In the genomic region with DNA sequence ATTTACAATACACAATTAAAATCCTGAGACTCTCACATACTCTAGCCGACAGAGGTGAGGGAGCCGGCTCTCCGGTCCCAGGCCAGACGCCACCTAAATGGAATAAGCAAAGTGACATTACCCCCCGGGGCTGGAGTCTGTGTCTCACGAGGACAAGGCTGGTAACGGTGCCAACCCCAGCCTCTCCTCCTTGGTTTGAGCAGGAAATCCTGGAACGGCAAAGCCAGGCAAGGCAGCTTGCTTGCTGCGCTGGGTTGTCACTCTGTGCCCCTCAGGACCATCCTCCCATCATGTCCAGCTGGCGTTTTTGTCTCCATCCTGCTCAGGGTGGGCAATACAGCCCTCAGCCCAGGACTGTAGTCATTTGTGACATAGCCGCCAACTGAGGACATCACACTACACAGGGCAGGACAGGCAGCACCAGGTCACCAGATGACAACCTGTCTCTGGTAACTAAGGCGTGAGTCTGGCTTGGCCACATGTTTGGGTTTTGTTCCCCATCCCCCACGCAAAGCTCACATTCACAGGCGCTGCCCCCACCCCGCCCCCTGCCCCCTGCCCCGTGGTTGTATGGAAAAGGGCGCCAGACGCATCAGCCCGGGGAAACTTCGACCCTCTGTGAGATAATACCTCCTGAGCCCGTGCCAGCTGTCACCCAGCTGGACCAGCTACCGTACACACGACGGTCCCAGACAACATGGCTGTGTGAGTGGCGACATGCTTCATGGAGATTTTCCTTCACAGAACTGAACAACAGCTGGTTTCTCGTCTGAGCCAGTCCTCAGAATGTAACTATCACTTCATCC, we compare ENCODE assay signal across 9 mouse cellular contexts. TPM values are rescaled to one million over a fixed set of nuclear protein-coding genes. Genes with fewer than 3 reads are reported as not detected.
DNase-seq lines count a peak whose midpoint lies in the region; ATAC-seq and TF ChIP-seq lines count a peak whose summit lies in the region.
"Had no signal": no experiment of that assay in that cellular context is flagged by ENCODE, and none has a peak within 500 bp of the region (broad histone marks: within the 10 kb centered on the region; RNA-seq: fewer than 3 reads in every experiment).

No protein-coding gene starts in this region.

- no peaks in the 10 kb centered on the region for H3K36me3 ChIP-seq in heart, postnatal 0 days (replicated peaks; ENCODE audit: control insufficient read depth, insufficient read depth, low read length)
- no peaks in the 10 kb centered on the region for H3K36me3 ChIP-seq in embryonic facial prominence, embryonic 11.5 days (replicated peaks; ENCODE audit: control insufficient read depth, insufficient read depth, low read depth, low read length)
- no peaks in the 10 kb centered on the region for H3K36me3 ChIP-seq in midbrain, embryonic 12.5 days

- no peak for DNase-seq in heart, postnatal 0 days (ENCODE audit: low spot score)
- no peak for DNase-seq in heart, adult 18-20 months
- DNase-seq in embryonic facial prominence, embryonic 11.5 days (ENCODE audit: low spot score), result peak; percentile 15
- DNase-seq in heart, postnatal 4 days, result peak; percentile 21
- no peak for DNase-seq in adipocyte (ENCODE audit: low spot score)
- no peak for DNase-seq in gastrocnemius, postnatal 14 days
- DNase-seq: layer of hippocampus, postnatal 36 days had no signal

- TF ChIP-seq CTCF in heart, postnatal 0 days (IDR thresholded peaks at IDR 0.05; ENCODE audit: low read depth), result no peak

- no peaks in the 10 kb centered on the region for H3K27me3 ChIP-seq in heart, postnatal 0 days (ENCODE audit: control insufficient read depth, insufficient read depth, low read length)
- H3K27me3 ChIP-seq in embryonic facial prominence, embryonic 11.5 days (ENCODE audit: control insufficient read depth, insufficient read depth, low read length), result no peaks in the 10 kb centered on the region
- no peaks in the 10 kb centered on the region for H3K27me3 ChIP-seq in midbrain, embryonic 12.5 days

- H3K9ac ChIP-seq in heart, postnatal 0 days (replicated peaks; ENCODE audit: low read depth, low read length), result no peak overlapping the region
- H3K9ac ChIP-seq in embryonic facial prominence, embryonic 11.5 days (replicated peaks; ENCODE audit: low read length), result no peak overlapping the region
- H3K9ac ChIP-seq in midbrain, embryonic 12.5 days (replicated peaks), result 0 out of 2 replicates have a peak overlapping the region, but pooled peaks have one; percentile 11

- H3K9me3 ChIP-seq in heart, postnatal 0 days (replicated peaks; ENCODE audit: control insufficient read depth, low read length), result no peaks in the 10 kb centered on the region
- H3K9me3 ChIP-seq in embryonic facial prominence, embryonic 11.5 days (replicated peaks; ENCODE audit: control insufficient read depth, low read length), result no peaks in the 10 kb centered on the region
- no peaks in the 10 kb centered on the region for H3K9me3 ChIP-seq in midbrain, embryonic 12.5 days

- intact Hi-C loops in gastrocnemius, postnatal 14 days (cut with DNase I; ENCODE audit: low total_unique reads), result no loop called here

- peak overlapping the region; percentile 44; the same call in 1 of the 2 replicates for H3K27ac ChIP-seq in heart, postnatal 0 days (ENCODE audit: low read depth)
- no peak overlapping the region for H3K27ac ChIP-seq in embryonic facial prominence, embryonic 11.5 days (replicated peaks; ENCODE audit: low read depth, low read length)
- H3K27ac ChIP-seq in midbrain, embryonic 12.5 days (replicated peaks), result no peak overlapping the region

- no peak overlapping the region for H3K4me3 ChIP-seq in heart, postnatal 0 days (ENCODE audit: low read depth, low read length)
- no peak overlapping the region for H3K4me3 ChIP-seq in embryonic facial prominence, embryonic 11.5 days (ENCODE audit: low read depth, low read length)
- no peak overlapping the region for H3K4me3 ChIP-seq in midbrain, embryonic 12.5 days

- no peak for TF ChIP-seq EP300 in heart, postnatal 0 days (IDR thresholded peaks at IDR 0.05; ENCODE audit: low read depth)

- ATAC-seq in heart, postnatal 0 days (ENCODE audit: insufficient read depth, low read depth), result peak; percentile 7; the same call in 1 of the 2 replicates
- ATAC-seq in embryonic facial prominence, embryonic 11.5 days (replicated peaks; ENCODE audit: insufficient number of reproducible peaks, low FRiP score, low TSS enrichment, low read depth), result 0 out of 2 replicates have a peak, but pooled peaks have one; percentile 42
- ATAC-seq in midbrain, embryonic 12.5 days (ENCODE audit: low FRiP score, low read depth), result peak; percentile 53
- ATAC-seq in inflammation-experienced regulatory T-cells, adult 6 months, result no peak

- peaks cover 57% of the 10 kb centered on the region for H3K4me1 ChIP-seq in heart, postnatal 0 days (ENCODE audit: control insufficient read depth, insufficient read depth)
- H3K4me1 ChIP-seq in embryonic facial prominence, embryonic 11.5 days (ENCODE audit: control insufficient read depth, insufficient read depth, low read length), result no peaks in the 10 kb centered on the region
- H3K4me1 ChIP-seq in midbrain, embryonic 12.5 days, result peaks cover 12% of the 10 kb centered on the region

- H3K4me2 ChIP-seq in heart, postnatal 0 days (ENCODE audit: low read depth, low read length), result no peak overlapping the region; the same call in 1 of the 2 replicates
- no peak overlapping the region; the same call in 1 of the 2 replicates for H3K4me2 ChIP-seq in embryonic facial prominence, embryonic 11.5 days (ENCODE audit: low read depth, low read length)
- H3K4me2 ChIP-seq in midbrain, embryonic 12.5 days (replicated peaks), result no peak overlapping the region

- 47% methylated on average over 26 of the region's 26 CpGs for WGBS in heart, postnatal 0 days
- 59% methylated on average over 26 of the region's 26 CpGs for WGBS in embryonic facial prominence, embryonic 11.5 days
- WGBS in midbrain, embryonic 12.5 days, result 62% methylated on average over 26 of the region's 26 CpGs

RNA-seq across cellular contexts. Expression of gene Mical3, which starts 49.3 kb away (rescaled TPM):
- 79.3 and 94.8 TPM in 2 replicates for total RNA-seq in heart, postnatal 0 days (2014; rRNA removed; ENCODE audit: low replicate concordance)
- 23.2 and 30.8 TPM in 2 replicates for polyA plus RNA-seq in heart, postnatal 0 days (2015; fragmentation: Nextera tagmentation; extraction: Ambion mirVana)
- 100 to 1,000 TPM; 109 to 123 TPM for total RNA-seq in heart, adult 18-20 months (2021)
- 11.1 and 13.3 TPM in 2 replicates for polyA plus RNA-seq in embryonic facial prominence, embryonic 11.5 days (2014; fragmentation: Nextera tagmentation; extraction: Ambion mirVana)
- 100 to 1,000 TPM; 201 to 216 TPM for total RNA-seq in heart, postnatal 4 days (2021)
- polyA plus RNA-seq in midbrain, embryonic 12.5 days (2016; fragmentation: Nextera tagmentation; extraction: Ambion mirVana), result 18.7 and 19.4 TPM in 2 replicates
- polyA plus RNA-seq in inflammation-experienced regulatory T-cells, adult 6 months (2017; shearing (Covaris generic)), result 10 to 100 TPM in 1 of 3 experiments, 1 to 10 TPM in 2; 2.8 to 13.9 (median 8.0) TPM
- 10 to 100 TPM; 45.6 to 53.0 TPM for total RNA-seq in gastrocnemius, postnatal 14 days (2021)

Comparison
In these comparisons a context has a peak if more than half of its experiments do, and no peak if none do; other contexts are left out.
1. DNase-seq: peak in embryonic facial prominence, embryonic 11.5 days (single experiment) and heart, postnatal 4 days (single experiment); none in heart, postnatal 0 days (single experiment), heart, adult 18-20 months (0 of 2), adipocyte (single experiment) and gastrocnemius, postnatal 14 days (single experiment).